ENCODE assay signal across 8 mouse cellular contexts in the genomic region with DNA sequence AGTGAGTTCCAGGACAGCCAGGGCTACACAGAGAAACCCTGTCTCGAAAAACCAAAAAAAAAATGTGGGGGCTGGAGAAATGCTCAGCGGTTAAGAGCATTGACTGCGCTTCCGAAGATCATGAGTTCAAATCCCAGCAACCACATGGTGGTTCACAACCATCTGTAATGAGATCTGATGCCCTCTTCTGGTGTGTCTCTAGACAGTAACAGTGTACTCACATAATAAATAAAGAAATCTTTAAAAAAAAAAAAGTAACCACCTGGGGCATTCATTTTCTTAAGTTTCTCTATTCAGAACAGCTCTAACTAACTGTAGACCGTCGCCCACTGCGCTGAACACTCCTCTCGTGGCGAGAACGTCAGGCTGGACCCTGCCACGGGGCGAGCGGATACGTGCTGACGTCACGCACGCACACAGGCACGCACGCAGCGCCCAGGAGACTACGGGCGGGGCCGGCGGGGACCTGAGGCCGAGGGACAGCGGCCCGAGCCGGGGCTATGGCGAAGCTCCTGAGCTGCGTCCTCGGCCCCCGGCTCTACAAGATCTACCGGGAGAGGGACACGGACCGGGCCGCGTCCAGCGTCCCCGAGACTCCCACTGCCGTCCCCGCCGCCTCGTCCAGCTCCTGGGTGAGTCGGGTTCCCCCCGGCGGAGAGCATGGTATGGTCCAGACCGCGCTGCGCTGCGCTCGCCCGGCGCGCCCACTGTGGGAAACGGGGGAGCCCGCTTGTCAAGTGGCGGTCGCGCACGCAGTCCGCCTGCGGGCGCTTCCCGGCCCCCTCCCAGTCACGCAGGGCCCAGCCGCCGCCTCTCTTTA. TPM values are rescaled to one million over a fixed set of nuclear protein-coding genes. Genes with fewer than 3 reads are reported as not detected.
DNase-seq lines count a peak whose midpoint lies in the region; ATAC-seq lines count a peak whose summit lies in the region.

Gene Abhd16a, plus strand, starts transcription at position 439 of the 820 bp plus-strand sequence.

- DNase-seq in adipocyte (ENCODE audit: low spot score) = peak; percentile 93
- peak; percentile 98 for DNase-seq in embryo, embryonic 10 days (ENCODE audit: low spot score)
- peak; percentile 96 for DNase-seq in gastrocnemius, postnatal 14 days
- peak; percentile 93 to 97 for DNase-seq in left cerebral cortex, postnatal 10 days (ENCODE audit: extremely low spot score in 1 of 2, low spot score in 2 of 2)
- peak; percentile 97 for DNase-seq in right cerebral cortex, postnatal 25 days
- peak; percentile 93 to 94 for DNase-seq in urinary bladder, postnatal 4 days (ENCODE audit: low spot score in 2 of 2)

- peak; percentile 95 for ATAC-seq in inflammation-experienced regulatory T-cells, adult 6 months
- peak; percentile 86 for ATAC-seq in megakaryocyte-erythroid progenitor cell, adult 5-6 weeks (replicated peaks; ENCODE audit: low FRiP score, low TSS enrichment, poor library complexity, severe bottlenecking)

- intact Hi-C loops in gastrocnemius, postnatal 14 days (cut with DNase I; ENCODE audit: low total_unique reads) = no loop called here
- intact Hi-C loops in left cerebral cortex, postnatal 10 days (cut with DNase I) = no loop called here

RNA-seq across cellular contexts. Expression of gene Abhd16a, which starts in this region (rescaled TPM):
- 10 to 100 TPM; 52.8 to 58.5 TPM for total RNA-seq in gastrocnemius, postnatal 14 days (2021)
- polyA plus RNA-seq in inflammation-experienced regulatory T-cells, adult 6 months (2017; shearing (Covaris generic)) = 10 to 100 TPM; 22.3 to 26.3 (median 25.6) TPM
- 10 to 100 TPM; 84.4 to 91.5 TPM for total RNA-seq in left cerebral cortex, postnatal 10 days (2021)
- total RNA-seq in megakaryocyte-erythroid progenitor cell, adult 5-6 weeks (2014; fragmentation: Nextera tagmentation) = 62.9 and 76.7 TPM in 2 replicates
- 38.5 and 46.7 TPM in 2 replicates for total RNA-seq in megakaryocyte-erythroid progenitor cell, adult 5-6 weeks (2017)

Comparison
In these comparisons a context has a peak if more than half of its experiments do, and no peak if none do; other contexts are left out.
1. Peak in every context shown above with its lines: DNase-seq and ATAC-seq.